In the genomic region with DNA sequence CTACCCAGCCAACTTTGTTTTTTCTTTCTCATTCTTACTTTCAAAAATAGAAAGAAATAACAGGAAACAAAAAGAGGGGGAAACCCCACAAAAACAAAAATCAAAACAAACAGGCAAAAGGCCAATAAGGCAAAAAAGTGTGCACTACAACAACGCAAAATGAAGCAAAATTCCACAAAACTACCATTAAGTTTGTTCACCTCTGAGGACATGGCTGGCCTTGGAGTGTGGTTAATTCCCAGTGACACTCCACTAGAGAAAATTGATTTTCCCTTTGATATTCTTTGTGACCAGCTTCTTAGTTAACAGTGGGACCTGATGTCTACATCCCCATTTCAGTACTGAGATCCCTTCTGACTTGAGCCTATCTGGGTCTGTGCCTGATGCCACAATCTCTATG, we compare ENCODE assay signal across 19 mouse cellular contexts.
"Had no signal": no experiment of that assay in that cellular context is flagged by ENCODE, and none has a peak within 500 bp of the region (broad histone marks: within the 10 kb centered on the region; RNA-seq: fewer than 3 reads in every experiment).

No protein-coding gene starts in this region.

- DNase-seq: embryo, embryonic 11 days; forebrain, postnatal 0 days; gastrocnemius, adult 2 months; gastrocnemius, postnatal 10 days; gastrocnemius, postnatal 14 days; gastrocnemius, postnatal 25 days; gastrocnemius, postnatal 36 days; heart, adult 2 months had no signal

- H3K9ac ChIP-seq: embryonic facial prominence, embryonic 12.5 days; embryonic facial prominence, embryonic 13.5 days; embryonic facial prominence, embryonic 15.5 days; forebrain, embryonic 12.5 days; forebrain, embryonic 13.5 days; forebrain, embryonic 15.5 days; forebrain, postnatal 0 days had no signal

- H3K4me2 ChIP-seq: embryonic facial prominence, embryonic 12.5 days; embryonic facial prominence, embryonic 13.5 days; embryonic facial prominence, embryonic 15.5 days; forebrain, embryonic 12.5 days; forebrain, embryonic 13.5 days; forebrain, embryonic 15.5 days had no signal

- H3K4me3 ChIP-seq: embryonic facial prominence, embryonic 10.5 days; embryonic facial prominence, embryonic 12.5 days; embryonic facial prominence, embryonic 13.5 days; embryonic facial prominence, embryonic 15.5 days; erythroblast, embryonic 14.5 days; forebrain, embryonic 10.5 days; forebrain, embryonic 12.5 days; forebrain, embryonic 13.5 days; forebrain, embryonic 15.5 days; gastrocnemius, adult 2 months; heart, adult 2 months had no signal

- H3K4me1 ChIP-seq: embryonic facial prominence, embryonic 10.5 days; embryonic facial prominence, embryonic 12.5 days; embryonic facial prominence, embryonic 13.5 days; embryonic facial prominence, embryonic 15.5 days; forebrain, embryonic 10.5 days; forebrain, embryonic 12.5 days; forebrain, embryonic 13.5 days; forebrain, embryonic 15.5 days had no signal

- H3K27me3 ChIP-seq: embryonic facial prominence, embryonic 12.5 days; embryonic facial prominence, embryonic 13.5 days; embryonic facial prominence, embryonic 15.5 days; forebrain, embryonic 12.5 days; forebrain, embryonic 13.5 days; forebrain, embryonic 15.5 days had no signal

- H3K36me3 ChIP-seq: embryonic facial prominence, embryonic 15.5 days had no signal

- ATAC-seq: forebrain, embryonic 13.5 days; forebrain, embryonic 14.5 days; forebrain, embryonic 15.5 days; forebrain, embryonic 16.5 days; forebrain, postnatal 0 days had no signal

- H3K9me3 ChIP-seq: embryonic facial prominence, embryonic 10.5 days; embryonic facial prominence, embryonic 12.5 days; embryonic facial prominence, embryonic 13.5 days; embryonic facial prominence, embryonic 15.5 days; forebrain, embryonic 10.5 days; forebrain, embryonic 12.5 days; forebrain, embryonic 13.5 days; forebrain, embryonic 15.5 days had no signal

- H3K27ac ChIP-seq: embryonic facial prominence, embryonic 10.5 days; embryonic facial prominence, embryonic 12.5 days; embryonic facial prominence, embryonic 13.5 days; embryonic facial prominence, embryonic 15.5 days; forebrain, embryonic 10.5 days; forebrain, embryonic 12.5 days; forebrain, embryonic 13.5 days; forebrain, embryonic 15.5 days; gastrocnemius, adult 2 months; heart, adult 2 months had no signal
